Mouse (Mus musculus): ENCODE measurements around the gene Mageb16. TPM values are rescaled to one million over a fixed set of nuclear protein-coding genes. Genes with fewer than 3 reads are reported as not detected.

The Mageb16 gene
- 1 to 10 TPM in 1 of 2 experiments, under 1 TPM in 1; 0.51 to 1.0 TPM for total RNA-seq (2021)
- long read RNA-seq, partial matches to known transcripts = 0 of 1 reads
- long read RNA-seq, other reads (novel, unspliced or antisense) = 1 of 1 reads

GRCm38 (mm10) chrX:79671411-79671810 lies at the start of gene Mageb16:
TSS of gene Mageb16 (minus strand) at chrX:79671435.
- no peak for DNase-seq (ENCODE audit: low spot score in 2 of 2)

GRCm38 (mm10) chrX:79651091-79651490 lies 20.1 kb downstream of the Mageb16 start:
- DNase-seq (ENCODE audit: low spot score in 2 of 2) = peak in 1 of 2 experiments; percentile 0

- DNase-seq (ENCODE audit: low spot score in 2 of 2) = no peak
Measured at GRCm38 (mm10) chrX:79635396-79635795, 35.8 kb downstream of the Mageb16 start.

GRCm38 (mm10) chrX:79606462-79606861 lies 64.8 kb downstream of the Mageb16 start:
- DNase-seq (ENCODE audit: low spot score in 2 of 2) = no peak

Other genes starting within 250 kb of the Mageb16 start
- gene Gm7173, start 154.2 kb downstream of the Mageb16 start, total RNA-seq (2021) = 1 to 10 TPM; 1.0 to 1.9 TPM